Mouse (Mus musculus) E14TG2a.4 (cell line): ENCODE measurements at regions not wholly inside any gene's neighbourhood (a gene's known extent, or its start where the extent isn't known, plus 50 kb on each side); places are given as distances from the start of the nearest gene placed in this dataset.

Experiments used
- CTCF ChIP-seq: conservative IDR thresholded peaks from 2 replicates; pipeline ENCODE4 v1.5.1; 2014; ENCODE audit warnings: low read length
- NANOG ChIP-seq: IDR thresholded peaks from 2 replicates; pipeline ENCODE4 v1.6.1; 2014; ENCODE audit warnings: borderline replicate concordance, low read length, mixed read lengths
- POU5F1 ChIP-seq: IDR thresholded peaks from 2 replicates; pipeline ENCODE4 v1.6.1; 2014; ENCODE audit warnings: low read length, borderline replicate concordance

- TF ChIP-seq CTCF (no peak), POU5F1 (no peak), NANOG (no peak)
Observed at GRCm38 (mm10) chrX:12426664-12427063, 160.9 kb upstream of the Atp6ap2 start.
